Mouse (Mus musculus): ENCODE measurements around the gene Nadk. TPM values are rescaled to one million over a fixed set of nuclear protein-coding genes. Genes with fewer than 3 reads are reported as not detected.

Nadk gene
- total and polyA plus RNA-seq, 3 experiments = 162 to 204 (median 199) TPM

DNA sequence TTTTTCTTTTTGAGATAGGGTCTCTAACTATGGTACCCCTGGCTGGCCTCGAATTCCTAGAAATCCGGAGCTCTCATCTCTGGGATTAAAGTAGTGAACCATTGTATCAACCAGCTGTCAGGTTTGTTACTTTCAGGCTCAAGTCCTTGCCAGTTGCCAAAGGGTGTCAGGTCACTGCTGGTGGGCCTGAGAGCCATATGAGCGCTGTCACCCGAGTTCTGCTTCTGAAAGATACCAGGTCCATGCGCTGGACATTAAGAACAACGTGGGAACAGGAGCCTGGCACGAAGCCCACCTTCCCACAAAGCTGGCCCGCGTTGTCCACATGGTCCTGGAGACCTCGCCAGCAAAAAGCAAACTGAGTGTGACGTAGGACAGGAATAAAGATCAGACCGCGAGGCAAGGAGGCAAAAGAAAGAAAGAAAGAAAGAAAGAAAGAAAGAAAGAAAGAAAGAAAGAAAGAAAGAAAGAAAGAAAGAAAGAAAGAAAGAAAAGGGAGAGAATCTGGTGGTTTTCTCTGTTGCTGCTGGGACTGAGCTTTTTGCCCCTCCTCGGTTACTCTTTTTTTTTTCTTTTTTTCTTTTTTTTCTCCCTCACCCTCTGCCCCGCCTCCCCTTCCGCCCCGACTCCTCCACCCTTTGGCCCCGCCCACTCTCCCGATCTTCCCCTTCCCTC, 684 bp downstream of the Nadk start:
- Histone ChIP-seq H3K4me1 (ENCODE audit: control insufficient read depth in 1 of 2, insufficient read depth in 2 of 2) (peaks cover 21 to 77% of the 10 kb centered on the region in 2 experiments), H3K9me3 (replicated peaks; ENCODE audit: low read length) (no peaks in the 10 kb centered on the region), H3K27ac (ENCODE audit: insufficient read depth, low read depth) (peak overlapping the region; percentile 88), H3K9ac (ENCODE audit: insufficient read depth, low read depth) (peak overlapping the region; percentile 83), H3K27me3 (replicated peaks) (no peaks in the 10 kb centered on the region), H3K36me3 (replicated peaks in 1 of 2; ENCODE audit: control insufficient read depth in 1 of 2, insufficient read depth in 1 of 2, low read length in 1 of 2) (peaks cover 24 to 43% of the 10 kb centered on the region in 2 experiments), H3K4me3 (replicated peaks in 1 of 3; ENCODE audit: low read depth in 2 of 3, low read length in 2 of 3, poor library complexity in 1 of 3) (peak overlapping the region; percentile 34 to 58 (median 46)), H3K79me2 (replicated peaks; ENCODE audit: control insufficient read depth, extremely low read depth, insufficient read depth, poor library complexity, severe bottlenecking) (peaks cover 40% of the 10 kb centered on the region), H3K4me2 (ENCODE audit: insufficient read depth, low read depth, poor library complexity, severe bottlenecking) (peak overlapping the region; percentile 87)
- in situ Hi-C loops (cut with MboI; ENCODE audit: low pct_ligation_motif_present, low pct_unique_long_range_greater_than_20kb, low sequenced_read_pairs) (loop anchor here (10.0 kb wide), 1 partner anchor 48 kb away; no protein-coding TSS in a partner anchor), dilution Hi-C loops (cut with MboI; ENCODE audit: extremely low pct_ligation_motif_present, extremely low pct_unique_long_range_greater_than_20kb, low sequenced_read_pairs) (no loop called here)
- peak; percentile 97 for TF ChIP-seq ZNF384 (IDR thresholded peaks at IDR 0.05; ENCODE audit: low read depth, low read length)
- TF ChIP-seq POLR2AphosphoS2 (IDR thresholded peaks at IDR 0.05; ENCODE audit: low read depth, low read length) = 0 out of 2 replicates have a peak, but pooled peaks have one; percentile 37
- TF ChIP-seq TBP (conservative IDR thresholded peaks at IDR 0.05; ENCODE audit: low read depth, low read length) = 0 out of 2 replicates have a peak, but pooled peaks have one; percentile 21
- peak; percentile 51; the same call in 1 of the 2 replicates for TF ChIP-seq MAX (IDR thresholded peaks at IDR 0.05; ENCODE audit: low read length)
- no peak for TF ChIP-seq CTCF (conservative IDR thresholded peaks at IDR 0.05 in 1 of 2, IDR thresholded peaks at IDR 0.05 in 1 of 2; ENCODE audit: low read depth in 2 of 2, low read length in 2 of 2)
- TF ChIP-seq CHD1 (IDR thresholded peaks at IDR 0.05; ENCODE audit: low read depth, low read length) = 0 out of 2 replicates have a peak, but pooled peaks have one; percentile 9
- peak; percentile 50; the same call in 1 of the 2 replicates for TF ChIP-seq MYC (IDR thresholded peaks at IDR 0.05; ENCODE audit: low read depth, low read length)
- TF ChIP-seq ZMIZ1 (IDR thresholded peaks at IDR 0.05; ENCODE audit: low read depth, low read length) = no peak; the same call in 1 of the 2 replicates
- DNase-seq (ENCODE audit: extremely low read depth) = peak; percentile 27

DNA sequence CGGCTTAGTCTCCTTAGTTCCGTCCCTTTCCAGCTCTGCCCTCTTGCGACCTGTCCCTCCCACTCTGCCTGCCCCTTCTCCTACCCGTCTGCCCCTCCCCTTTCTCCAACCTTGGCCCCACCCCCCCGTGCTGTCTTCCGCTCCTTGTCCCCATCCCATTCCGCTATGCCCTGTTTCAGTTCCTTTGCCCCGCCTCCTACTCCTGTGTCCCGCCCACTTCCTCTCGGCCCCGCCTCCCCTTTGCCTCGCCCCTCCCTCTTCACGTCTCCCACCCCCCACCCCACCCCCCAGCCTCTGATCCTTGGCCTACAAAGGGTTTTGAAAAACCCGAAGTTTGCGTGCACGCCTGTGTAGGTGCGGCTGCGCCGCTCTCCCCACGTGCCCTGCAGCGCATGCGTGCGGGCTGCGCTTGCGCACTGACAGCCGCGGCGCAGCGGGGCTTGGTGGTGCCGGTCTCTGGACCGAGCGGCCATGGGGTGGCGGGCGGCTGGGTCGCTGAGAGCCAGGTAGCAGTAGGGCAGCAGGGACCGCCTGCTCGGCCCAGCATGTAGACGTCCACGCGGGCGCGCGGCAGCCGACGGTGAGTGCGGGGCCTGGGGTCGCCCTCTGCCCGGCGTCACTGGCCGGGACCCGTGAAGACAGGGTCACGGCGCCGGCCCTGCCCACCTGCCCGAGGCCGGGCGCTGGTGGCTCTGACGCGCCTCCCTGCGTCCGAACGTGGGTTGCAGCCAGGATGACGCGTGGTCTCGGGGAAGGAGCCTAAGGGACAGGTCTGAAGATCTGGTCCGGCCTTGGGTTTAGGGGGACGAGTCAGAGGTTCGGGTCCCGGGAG, 1.4 kb downstream of the Nadk start:
- peak overlapping the region; percentile 89 for H3K27ac ChIP-seq (ENCODE audit: insufficient read depth, low read depth)
- in situ Hi-C loops (cut with MboI; ENCODE audit: low pct_ligation_motif_present, low pct_unique_long_range_greater_than_20kb, low sequenced_read_pairs) (loop anchor here (10.0 kb wide), 1 partner anchor 49 kb away; no protein-coding TSS in a partner anchor), dilution Hi-C loops (cut with MboI; ENCODE audit: extremely low pct_ligation_motif_present, extremely low pct_unique_long_range_greater_than_20kb, low sequenced_read_pairs) (no loop called here)
- peak overlapping the region; percentile 91 for H3K9ac ChIP-seq (ENCODE audit: insufficient read depth, low read depth)
- H3K36me3 ChIP-seq (replicated peaks in 1 of 2; ENCODE audit: control insufficient read depth in 1 of 2, insufficient read depth in 1 of 2, low read length in 1 of 2) = peaks cover 19 to 38% of the 10 kb centered on the region in 2 experiments
- DNase-seq (ENCODE audit: extremely low read depth) = peak; percentile 98
- no peaks in the 10 kb centered on the region for H3K9me3 ChIP-seq (replicated peaks; ENCODE audit: low read length)
- H3K27me3 ChIP-seq (replicated peaks) = no peaks in the 10 kb centered on the region
- H3K4me1 ChIP-seq (ENCODE audit: control insufficient read depth in 1 of 2, insufficient read depth in 2 of 2) = peaks cover 21 to 76% of the 10 kb centered on the region in 2 experiments
- peaks cover 42% of the 10 kb centered on the region for H3K79me2 ChIP-seq (replicated peaks; ENCODE audit: control insufficient read depth, extremely low read depth, insufficient read depth, poor library complexity, severe bottlenecking)
- H3K4me2 ChIP-seq (ENCODE audit: insufficient read depth, low read depth, poor library complexity, severe bottlenecking) = peak overlapping the region; percentile 87; the same call in 1 of the 2 replicates
- H3K4me3 ChIP-seq (replicated peaks in 1 of 3; ENCODE audit: low read depth in 2 of 3, low read length in 2 of 3, poor library complexity in 1 of 3) = peak overlapping the region; percentile 76 to 88 (median 81)
- no peak for TF ChIP-seq GABPA (IDR thresholded peaks at IDR 0.05; ENCODE audit: insufficient replicate concordance, low read depth, low read length)
- TF ChIP-seq ELF1 (IDR thresholded peaks at IDR 0.05; ENCODE audit: low read depth, low read length) = peak; percentile 75
- no peak for TF ChIP-seq MYC (IDR thresholded peaks at IDR 0.05; ENCODE audit: low read depth, low read length)
- TF ChIP-seq TBP (conservative IDR thresholded peaks at IDR 0.05; ENCODE audit: low read depth, low read length) = 0 out of 2 replicates have a peak, but pooled peaks have one; percentile 5
- peak; percentile 67 for TF ChIP-seq MAX (IDR thresholded peaks at IDR 0.05; ENCODE audit: low read length)
- no peak for TF ChIP-seq ZNF384 (IDR thresholded peaks at IDR 0.05; ENCODE audit: low read depth, low read length)
- peak; percentile 76 for TF ChIP-seq HCFC1 (IDR thresholded peaks at IDR 0.05; ENCODE audit: low read depth, low read length)
- no peak for TF ChIP-seq E2F4 (IDR thresholded peaks at IDR 0.05; ENCODE audit: insufficient replicate concordance, low read depth, low read length)
- peak; percentile 71 for TF ChIP-seq TCF12 (IDR thresholded peaks at IDR 0.05; ENCODE audit: low read depth, low read length)
- peak; percentile 88 for TF ChIP-seq USF1 (IDR thresholded peaks at IDR 0.05; ENCODE audit: low read depth, low read length)
- TF ChIP-seq SMC3 (IDR thresholded peaks at IDR 0.05; ENCODE audit: low read depth, low read length) = peak; percentile 68
- TF ChIP-seq POLR2AphosphoS2 (IDR thresholded peaks at IDR 0.05; ENCODE audit: low read depth, low read length) = peak; percentile 82
- peak; percentile 73; the same call in 1 of the 2 replicates for TF ChIP-seq UBTF (IDR thresholded peaks at IDR 0.05; ENCODE audit: low read depth, low read length)
- TF ChIP-seq ZC3H11A (IDR thresholded peaks at IDR 0.05; ENCODE audit: low read depth, low read length) = no peak
- TF ChIP-seq KAT2A (IDR thresholded peaks at IDR 0.05; ENCODE audit: insufficient replicate concordance, low read length) = 0 out of 2 replicates have a peak, but pooled peaks have one; percentile 54
- peak in 1 of 2 experiments; percentile 74; a peak in 2 of 4 replicates for TF ChIP-seq CTCF (conservative IDR thresholded peaks at IDR 0.05 in 1 of 2, IDR thresholded peaks at IDR 0.05 in 1 of 2; ENCODE audit: low read depth in 2 of 2, low read length in 2 of 2)
- peak; percentile 44 for TF ChIP-seq CHD2 (IDR thresholded peaks at IDR 0.05; ENCODE audit: low read length)
- TF ChIP-seq NELFE (IDR thresholded peaks at IDR 0.05; ENCODE audit: low read depth, low read length) = peak; percentile 97
- no peak for TF ChIP-seq MAFK (IDR thresholded peaks at IDR 0.05; ENCODE audit: insufficient replicate concordance, low read length)
- peak; percentile 88 for TF ChIP-seq POLR2A (IDR thresholded peaks at IDR 0.05; ENCODE audit: low read depth, low read length)
- peak; percentile 93 for TF ChIP-seq NRF1 (IDR thresholded peaks at IDR 0.05; ENCODE audit: low read depth, low read length)
- TF ChIP-seq MAZ (IDR thresholded peaks at IDR 0.05; ENCODE audit: low read depth, low read length) = peak; percentile 71
- peak; percentile 40 for TF ChIP-seq ETS1 (conservative IDR thresholded peaks at IDR 0.05; ENCODE audit: low read depth, low read length)
- TF ChIP-seq CHD1 (IDR thresholded peaks at IDR 0.05; ENCODE audit: low read depth, low read length) = no peak
- TF ChIP-seq EP300 (IDR thresholded peaks at IDR 0.05; ENCODE audit: low read length) = no peak
- peak; percentile 54; the same call in 1 of the 2 replicates for TF ChIP-seq ZMIZ1 (IDR thresholded peaks at IDR 0.05; ENCODE audit: low read depth, low read length)
